Mouse (Mus musculus) left cerebral cortex, adult 18-20 months (tissue): ENCODE data around the gene Rpusd3. TPM values are rescaled to one million over a fixed set of nuclear protein-coding genes. Genes with fewer than 3 reads are reported as not detected.

Source experiments
- DNase-seq, 2 experiments: peaks; one replicate each; pipeline ENCODE4 v3.0.0; 2021 to 2022; ENCODE audit warnings: low spot score in 2 of 2, mixed read lengths in 1 of 2
- total RNA-seq, 2 experiments: library from RNA; stranded (reverse); gene quantifications; 2 replicates each; pipeline ENCODE4 v1.2.3; 2021

Gene Rpusd3
- total RNA-seq, 2 experiments from 2014 or later, result 14.7 to 19.8 TPM

DNA sequence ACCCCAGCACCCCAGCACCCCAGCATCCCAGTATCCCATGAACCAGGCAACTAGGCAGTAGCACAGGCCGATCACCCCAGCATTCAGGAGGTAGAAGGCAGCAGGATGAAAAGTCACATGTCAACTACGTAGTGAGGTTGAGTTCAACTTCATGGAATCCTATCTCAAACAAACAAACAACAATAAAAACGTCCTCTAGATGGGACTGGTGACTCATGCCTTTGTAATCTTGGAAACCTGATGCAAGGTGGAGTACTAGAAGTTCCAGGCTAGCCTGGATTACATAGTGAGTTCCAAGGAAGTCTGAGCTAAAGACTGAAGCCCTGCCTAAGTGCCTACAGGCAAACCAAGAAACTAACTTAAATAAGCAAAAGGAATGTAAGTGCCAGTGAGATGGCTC, 11.7 kb upstream of the Rpusd3 start:
- DNase-seq, result no peak

DNA sequence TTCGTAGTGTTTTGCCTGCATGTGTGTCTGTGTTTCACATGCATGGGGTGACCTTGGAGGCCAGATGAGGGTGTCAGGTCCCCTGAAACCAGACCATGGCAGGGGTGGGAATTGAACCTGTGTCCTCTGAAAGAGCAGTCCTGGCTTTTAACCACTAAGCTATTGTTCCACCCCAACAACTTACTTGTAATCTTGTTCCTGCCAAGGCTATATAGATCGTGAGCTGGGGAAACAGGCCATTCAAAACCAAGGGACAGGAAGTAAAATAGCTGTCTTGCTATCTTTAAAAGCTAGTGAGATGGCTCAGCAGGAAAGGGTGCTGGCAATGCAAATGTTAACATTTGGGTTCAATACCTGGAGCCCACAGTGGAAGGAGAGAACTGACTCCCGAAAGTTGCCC, 10.8 kb upstream of the Rpusd3 start:
- no peak for DNase-seq

- no peak for DNase-seq
Observed at GRCm38 (mm10) chr6:113428006-113428405, 8.9 kb upstream of the Rpusd3 start.

DNA sequence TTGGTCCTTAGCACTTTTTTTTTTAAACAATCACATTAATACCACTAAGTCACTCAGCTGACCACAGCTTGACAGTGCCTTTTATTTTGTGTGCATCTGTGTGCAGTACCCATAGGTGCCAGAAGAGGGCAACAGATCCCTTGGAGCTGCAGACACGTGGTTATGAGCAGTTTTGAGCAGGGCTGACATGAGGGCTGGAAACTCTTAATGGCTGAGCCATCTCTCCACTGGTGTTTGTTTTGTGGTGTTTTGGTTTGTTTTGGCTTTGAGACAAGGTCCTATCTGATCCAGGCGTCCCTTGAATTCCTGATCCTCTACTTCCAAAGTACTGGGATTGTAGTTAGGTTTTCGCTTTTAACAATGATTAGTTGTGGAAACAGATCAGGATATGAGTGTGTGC, 8.3 kb upstream of the Rpusd3 start:
- no peak for DNase-seq

DNA sequence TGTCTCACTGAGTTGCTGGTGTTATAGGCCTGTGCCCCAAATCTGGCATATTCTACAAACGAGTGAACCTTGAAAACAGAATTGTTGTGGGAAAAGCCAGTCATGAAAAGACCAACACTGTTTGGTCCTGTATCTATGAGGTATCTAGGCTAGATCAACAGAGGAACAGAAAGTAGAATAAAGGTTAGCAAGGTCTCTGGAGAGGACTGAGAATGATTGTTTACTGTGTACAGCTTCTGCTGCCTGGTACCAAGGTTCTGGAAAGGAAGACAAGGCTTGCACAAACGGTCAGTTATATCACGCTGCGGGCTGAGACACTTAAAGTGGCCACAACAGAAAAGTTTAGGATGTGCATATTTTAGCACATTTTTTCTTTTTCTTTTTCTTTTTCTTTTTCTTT, 7.6 kb upstream of the Rpusd3 start:
- no peak for DNase-seq

DNA sequence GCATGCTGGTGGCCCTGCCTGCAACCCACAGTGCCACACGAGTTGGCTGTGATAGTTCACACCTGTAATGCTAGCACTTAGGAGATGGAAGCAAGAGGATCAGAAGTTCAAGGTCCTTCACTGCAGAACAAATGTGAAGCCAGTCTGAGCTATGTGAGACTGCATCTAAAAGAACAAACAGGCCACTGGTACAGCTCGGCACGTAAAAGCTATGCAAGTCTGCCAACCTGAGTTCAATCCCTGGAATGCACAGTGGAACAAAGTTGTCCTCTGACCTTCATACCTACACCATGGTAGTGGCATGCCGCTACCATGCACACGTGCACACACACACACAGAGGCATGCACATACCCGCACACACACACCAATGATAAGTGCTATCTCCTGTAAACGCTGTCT, 5.0 kb upstream of the Rpusd3 start:
- DNase-seq, result no peak

GRCm38 (mm10) chr6:113423000-113423399, 3.9 kb upstream of the Rpusd3 start:
- DNase-seq, result no peak

DNA sequence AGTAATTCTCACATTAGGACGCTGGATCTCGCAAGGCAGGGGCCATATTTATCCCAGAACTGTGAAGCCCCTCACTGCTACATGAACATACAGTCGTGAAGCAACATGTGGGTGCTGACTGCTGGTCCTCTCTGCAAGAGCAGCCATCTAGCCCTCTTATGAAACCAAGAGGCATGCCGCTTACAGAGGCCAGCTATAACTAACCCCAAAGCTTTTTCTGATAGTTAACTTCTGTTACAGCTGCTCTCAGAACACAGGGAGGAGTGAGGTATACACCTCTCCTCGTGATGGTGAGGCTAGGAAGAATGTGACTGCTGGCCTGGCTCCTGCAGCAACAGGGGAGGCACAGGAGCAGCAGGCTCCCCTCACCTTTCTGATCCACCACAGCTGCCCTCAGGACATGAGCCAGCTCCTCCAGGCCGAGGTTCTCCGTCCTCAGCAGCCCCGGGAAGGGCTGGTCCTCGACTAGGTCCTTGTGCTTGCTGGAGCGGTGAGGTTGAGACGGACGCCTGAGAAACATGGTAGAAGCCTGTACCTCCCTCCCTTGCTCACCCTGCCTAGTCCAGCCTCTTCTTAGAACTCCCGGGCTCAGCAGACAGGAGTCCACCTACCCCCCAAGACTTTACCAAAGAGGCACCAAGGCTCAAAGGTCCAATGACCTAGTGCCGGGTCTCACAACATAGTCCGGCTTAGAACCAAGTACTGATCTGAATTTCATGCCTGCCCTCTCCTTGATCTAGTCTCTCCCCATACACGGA, 520 bp downstream of the Rpusd3 start:
- no peak for DNase-seq

GRCm38 (mm10) chr6:113416416-113416815, 2.7 kb downstream of the Rpusd3 start:
- no peak for DNase-seq

DNA sequence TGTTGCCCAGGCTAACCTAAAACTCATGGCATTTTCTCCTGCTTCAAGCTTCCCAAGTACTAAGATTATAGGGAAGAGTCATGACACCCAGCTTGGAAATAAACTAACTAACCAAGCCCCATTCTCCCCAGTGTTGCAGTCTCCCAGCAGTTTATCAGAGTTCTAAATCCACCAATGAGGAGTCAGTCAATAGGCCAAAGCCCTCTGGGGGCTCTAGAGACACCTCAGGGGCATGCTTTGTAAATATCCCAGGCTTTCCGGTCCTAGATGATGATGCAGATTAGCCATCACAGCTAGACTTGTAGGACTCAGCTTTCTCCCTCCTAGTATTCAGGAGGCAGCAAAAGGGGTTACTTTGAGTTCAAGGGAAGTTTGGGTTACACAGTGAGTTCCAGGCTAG, 9.1 kb downstream of the Rpusd3 start:
- no peak for DNase-seq

- DNase-seq, result no peak
Observed at GRCm38 (mm10) chr6:113406683-113407082, 12.5 kb downstream of the Rpusd3 start.

DNA sequence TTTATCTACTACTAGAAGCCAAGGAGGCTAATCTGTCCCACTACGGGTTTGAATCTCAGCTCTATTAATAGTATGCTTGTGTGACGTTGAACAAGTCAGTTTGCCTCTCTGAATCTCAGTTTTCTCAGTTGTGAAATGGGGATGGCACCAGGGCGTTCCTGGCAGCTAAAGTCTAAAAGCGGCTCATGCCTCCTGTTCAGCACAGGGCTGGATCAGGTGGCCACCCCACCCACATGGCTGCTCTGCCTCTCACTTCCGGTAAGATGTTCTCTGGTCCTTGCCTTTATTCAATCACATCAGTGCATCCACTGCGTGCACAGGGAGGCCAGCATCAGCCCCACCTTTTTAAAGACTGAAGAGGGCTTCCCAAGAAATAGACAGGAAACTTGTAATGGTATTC, 13.7 kb downstream of the Rpusd3 start:
- peak; percentile 59 to 75 for DNase-seq

DNA sequence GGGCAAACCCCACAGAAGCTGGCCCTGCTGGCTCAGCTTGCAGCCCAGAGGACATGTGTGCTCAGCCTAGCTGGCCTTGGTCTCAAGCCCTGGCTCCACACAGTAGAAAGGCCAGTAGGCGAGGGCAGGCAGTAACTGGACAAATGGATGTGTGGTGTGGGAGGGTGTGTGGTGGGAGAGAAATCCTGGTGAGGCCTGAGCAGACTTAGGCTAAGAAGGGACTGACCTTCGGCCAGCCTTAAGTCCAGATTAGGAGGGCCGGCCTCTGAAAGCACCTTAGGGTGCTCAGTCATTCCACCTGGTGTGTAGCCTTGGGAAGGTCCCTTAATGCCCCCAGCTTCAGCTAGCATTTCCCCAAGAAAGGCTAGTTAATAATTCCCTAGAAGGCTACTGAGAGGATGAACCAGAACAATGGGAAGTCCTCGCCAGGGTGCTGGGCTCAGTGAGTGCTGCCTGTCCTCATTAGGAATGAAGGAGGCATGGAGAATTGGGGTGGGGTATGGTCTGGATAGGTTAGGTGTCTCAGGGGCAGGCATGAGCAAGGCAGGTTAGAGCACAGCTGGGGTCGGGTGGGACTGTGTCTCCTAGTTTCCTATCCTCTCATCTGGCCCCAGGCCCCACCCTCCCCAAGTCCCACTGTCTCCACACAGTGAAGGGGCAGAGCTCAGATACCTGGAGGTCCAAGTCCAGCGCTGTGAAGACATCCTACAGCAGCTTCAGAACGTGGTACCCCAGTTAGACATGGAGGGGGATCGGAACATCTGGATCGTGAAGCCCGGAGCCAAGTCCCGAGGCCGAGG, 14.3 kb downstream of the Rpusd3 start:
- DNase-seq, result peak in 1 of 2 experiments; percentile 28

- peak in 1 of 2 experiments; percentile 47 for DNase-seq
Observed at GRCm38 (mm10) chr6:113402094-113402493, 17.0 kb downstream of the Rpusd3 start.

DNA sequence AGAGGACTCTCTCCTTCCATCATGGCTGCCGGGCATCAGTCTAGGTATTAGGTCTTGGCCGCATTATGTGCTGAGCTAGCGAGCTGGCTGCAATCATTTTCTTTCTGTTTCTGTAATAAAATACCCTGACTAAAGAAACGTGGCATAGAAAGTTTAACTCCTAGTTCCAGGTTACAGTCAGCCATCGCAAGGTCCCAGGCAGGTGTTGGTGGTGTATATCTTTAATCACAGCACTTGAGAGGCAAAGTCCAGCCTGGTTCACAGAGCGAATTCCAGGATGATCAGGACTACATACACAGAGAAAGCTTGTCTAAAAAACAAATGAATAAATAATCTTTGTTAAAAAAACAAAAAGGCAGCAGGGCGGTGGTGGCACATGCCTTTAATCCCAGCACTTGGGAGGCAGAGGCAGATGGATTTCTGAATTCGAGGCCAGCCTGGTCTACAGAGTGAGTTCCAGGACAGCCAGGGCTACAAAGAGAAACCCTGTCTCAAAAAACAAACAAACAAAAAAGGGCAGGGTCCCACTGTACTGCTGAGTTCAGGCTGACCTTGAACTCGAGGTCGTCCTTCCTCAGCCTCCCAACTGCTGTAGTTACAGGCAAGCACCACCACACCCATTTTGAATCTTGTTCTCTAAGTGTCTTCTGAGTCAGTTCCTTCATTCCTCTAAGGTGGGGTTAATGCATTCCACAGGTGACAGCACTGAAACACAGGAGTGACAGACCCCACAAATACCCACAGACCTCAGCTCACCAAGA, 22.7 kb downstream of the Rpusd3 start:
- DNase-seq, result no peak

GRCm38 (mm10) chr6:113395501-113395900, 23.6 kb downstream of the Rpusd3 start:
- DNase-seq, result no peak

DNA sequence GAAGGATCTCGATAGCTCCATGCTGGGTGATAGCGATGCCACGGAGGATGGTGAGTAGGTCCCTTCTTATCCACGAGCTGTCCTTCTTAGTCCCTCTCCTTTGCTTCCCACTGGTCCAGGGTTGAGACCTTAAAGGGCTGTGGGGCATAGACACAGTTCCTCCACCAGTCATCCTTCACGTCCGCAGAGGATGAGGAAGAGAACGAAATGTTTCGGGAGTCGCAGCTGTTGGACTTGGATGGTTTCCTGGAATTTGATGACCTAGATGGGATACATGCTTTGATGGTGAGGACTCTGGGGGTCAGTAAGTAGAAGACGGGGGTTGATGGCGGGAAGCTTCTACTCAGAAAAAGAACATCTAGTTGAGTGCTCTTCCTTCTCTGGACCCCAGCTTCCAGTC, 24.3 kb downstream of the Rpusd3 start:
- no peak for DNase-seq

GRCm38 (mm10) chr6:113393951-113394350, 25.2 kb downstream of the Rpusd3 start:
- DNase-seq, result no peak

DNA sequence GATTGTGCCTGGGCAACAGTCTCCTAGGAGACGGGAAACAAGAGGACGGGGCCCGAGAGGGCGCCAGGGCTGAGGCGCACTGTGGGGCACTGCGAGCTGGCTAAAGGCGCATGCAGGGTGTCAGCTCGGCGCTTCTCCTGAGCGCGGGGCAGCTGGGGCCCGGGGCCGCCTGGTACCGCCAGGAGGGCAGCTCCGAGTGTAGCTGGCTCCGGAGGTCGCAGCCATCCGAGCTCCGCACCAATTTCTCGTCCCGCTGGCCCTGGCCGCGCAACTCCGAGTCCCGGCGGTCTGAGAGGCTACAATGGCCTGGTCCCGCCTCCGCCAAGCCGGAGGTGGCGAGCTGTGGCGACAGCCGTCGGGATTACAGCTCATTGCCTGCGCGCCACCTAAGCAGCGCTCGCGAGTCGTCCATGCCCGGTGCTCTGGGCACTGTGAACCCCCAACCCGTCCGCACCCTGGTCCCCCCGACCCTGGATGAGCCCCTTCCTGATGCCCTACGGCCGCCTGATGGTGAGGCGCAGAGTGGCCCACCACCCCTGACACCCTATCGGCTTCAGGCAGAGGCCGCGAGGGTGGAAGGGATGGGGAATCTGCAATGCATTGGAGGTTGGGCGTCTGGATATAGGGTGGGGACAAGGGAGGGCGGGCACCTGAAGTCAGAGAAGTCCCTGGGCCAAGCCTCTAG, 26.6 kb downstream of the Rpusd3 start:
- peak; percentile 22 to 56 for DNase-seq

- no peak for DNase-seq
Observed at GRCm38 (mm10) chr6:113392015-113392386, 27.1 kb downstream of the Rpusd3 start.

DNA sequence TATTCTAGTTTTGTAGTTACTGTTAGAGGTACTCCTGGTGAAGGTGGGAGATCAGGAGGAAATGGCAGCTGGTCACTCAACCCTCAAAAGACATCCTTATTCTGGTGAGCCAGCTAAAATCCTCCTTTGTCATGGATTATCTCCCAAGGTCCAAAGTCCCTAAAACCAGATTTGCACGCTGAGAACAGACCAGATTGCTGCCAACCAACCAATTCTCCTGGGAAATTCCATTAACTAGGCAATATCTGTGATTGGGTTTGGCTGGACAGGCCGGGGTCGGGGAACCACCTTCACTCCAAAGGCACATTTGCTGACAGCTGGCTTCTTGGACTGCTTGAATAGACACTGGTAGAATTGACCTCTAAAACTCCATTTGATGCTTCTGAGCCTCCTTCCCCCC, 28.4 kb downstream of the Rpusd3 start:
- DNase-seq, result no peak
